Mouse (Mus musculus): ENCODE measurements around the gene Hcn4.

Gene Hcn4

DNA sequence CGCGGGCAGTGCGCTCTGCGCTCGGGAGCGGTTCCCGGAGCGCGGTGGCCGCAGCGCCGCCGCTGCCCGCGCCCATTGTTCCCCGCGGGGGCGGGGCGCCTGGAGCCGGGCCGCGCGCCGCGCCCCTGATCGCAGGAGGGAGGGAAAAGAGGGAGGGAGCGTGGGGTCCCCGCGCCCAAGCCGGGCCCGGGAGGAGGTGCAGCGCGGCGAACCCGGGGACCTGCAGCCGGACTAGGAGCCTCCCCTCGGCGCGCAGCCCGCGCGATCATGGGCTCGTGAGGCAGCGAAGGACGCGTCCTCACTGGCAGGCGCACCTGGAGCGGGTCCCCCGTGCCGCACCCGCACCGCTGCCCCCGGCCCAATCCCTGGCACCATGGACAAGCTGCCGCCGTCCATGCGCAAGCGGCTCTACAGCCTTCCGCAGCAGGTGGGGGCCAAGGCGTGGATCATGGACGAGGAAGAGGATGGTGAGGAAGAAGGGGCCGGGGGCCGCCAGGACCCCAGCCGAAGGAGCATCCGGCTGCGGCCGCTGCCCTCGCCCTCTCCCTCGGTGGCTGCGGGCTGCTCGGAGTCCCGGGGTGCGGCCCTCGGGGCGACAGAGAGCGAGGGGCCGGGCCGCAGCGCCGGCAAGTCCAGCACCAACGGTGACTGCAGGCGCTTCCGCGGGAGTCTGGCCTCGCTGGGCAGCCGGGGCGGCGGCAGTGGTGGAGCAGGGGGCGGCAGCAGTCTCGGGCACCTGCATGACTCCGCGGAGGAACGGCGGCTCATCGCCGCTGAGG, at the start of gene Hcn4:
Gene Hcn4, plus strand, starts transcription at position 274 of the 779 bp plus-strand sequence.
- peak; percentile 40 for DNase-seq (ENCODE audit: inconsistent ontology term)

DNA sequence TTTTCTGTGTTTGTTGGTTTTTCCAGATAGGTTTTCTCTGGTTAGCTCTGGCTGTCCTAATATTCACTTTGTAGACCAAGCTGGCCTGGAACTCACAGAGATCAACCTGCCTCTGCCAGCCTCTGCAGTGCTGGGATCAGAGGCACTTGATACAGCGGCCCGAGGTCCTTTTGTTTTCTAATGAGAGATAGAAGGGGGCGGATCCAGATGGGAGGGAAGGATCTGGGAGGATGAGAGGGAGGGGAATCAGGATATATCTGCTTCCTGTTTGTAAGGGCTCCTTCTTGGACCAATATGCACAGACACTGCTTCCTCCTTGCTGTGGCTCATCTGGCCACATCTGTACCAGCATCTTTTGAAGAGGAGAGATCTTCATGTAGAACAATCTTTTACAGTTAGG, 48.5 kb upstream of the Hcn4 start:
- DNase-seq (ENCODE audit: inconsistent ontology term) = no peak

DNA sequence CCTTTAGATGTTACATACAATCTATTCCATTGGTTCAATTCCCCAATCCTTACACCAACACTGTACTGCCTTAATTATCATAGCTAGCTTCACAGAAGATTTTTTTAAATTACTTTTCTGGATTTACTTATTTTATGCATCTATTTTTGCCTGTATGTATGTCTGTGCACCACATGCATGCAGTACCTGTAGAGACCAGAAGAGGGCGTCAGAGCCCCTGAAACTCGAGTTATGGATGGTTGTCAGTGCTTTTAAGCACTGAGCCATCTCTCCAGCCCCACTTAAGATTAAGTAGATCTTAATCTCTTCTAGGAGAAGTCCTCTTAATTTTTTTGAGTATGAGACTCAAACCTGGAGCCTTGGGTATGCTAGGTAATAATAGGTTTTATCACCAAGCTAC, 47.8 kb upstream of the Hcn4 start:
- DNase-seq (ENCODE audit: inconsistent ontology term) = no peak

DNA sequence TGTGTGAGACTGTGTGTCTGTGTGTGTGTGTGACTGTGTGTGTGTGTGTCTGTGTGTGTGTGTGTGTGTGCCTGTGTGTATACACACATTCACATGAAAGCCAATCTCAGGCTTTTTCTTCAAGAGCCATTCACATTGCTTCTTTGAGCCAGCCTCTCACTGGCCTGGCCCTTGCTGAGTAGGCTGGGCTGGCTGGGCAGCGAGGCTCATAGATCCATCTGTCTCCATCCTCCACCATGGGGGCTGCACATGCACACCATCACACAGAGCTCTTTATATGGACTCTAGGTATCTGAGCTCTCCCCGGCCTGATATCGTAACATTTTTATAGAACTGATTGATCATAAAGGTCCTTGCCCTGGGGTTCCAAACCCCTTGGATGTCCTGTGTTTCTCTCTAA, 33.7 kb upstream of the Hcn4 start:
- no peak for DNase-seq (ENCODE audit: inconsistent ontology term)

DNA sequence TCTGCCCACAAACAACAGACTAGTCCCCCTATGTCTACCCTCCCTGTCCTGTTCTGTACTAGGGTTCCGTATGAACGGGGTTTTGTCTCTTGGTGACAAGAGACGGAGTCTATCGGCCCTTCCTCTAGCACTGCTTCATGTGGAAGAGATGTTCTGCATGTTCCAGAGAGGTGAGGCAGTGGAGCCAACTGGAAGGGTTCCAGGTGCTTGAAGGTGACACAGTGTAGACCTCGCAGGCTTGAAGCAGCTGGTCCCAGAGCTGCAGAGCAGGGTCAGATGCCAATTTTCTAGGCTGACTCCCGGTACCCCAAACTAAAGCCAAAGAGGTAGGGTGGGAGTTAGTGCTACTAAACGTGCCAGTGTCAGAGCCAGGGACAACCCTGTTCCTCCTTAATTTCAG, 25.1 kb upstream of the Hcn4 start:
- no peak for DNase-seq (ENCODE audit: inconsistent ontology term)

DNA sequence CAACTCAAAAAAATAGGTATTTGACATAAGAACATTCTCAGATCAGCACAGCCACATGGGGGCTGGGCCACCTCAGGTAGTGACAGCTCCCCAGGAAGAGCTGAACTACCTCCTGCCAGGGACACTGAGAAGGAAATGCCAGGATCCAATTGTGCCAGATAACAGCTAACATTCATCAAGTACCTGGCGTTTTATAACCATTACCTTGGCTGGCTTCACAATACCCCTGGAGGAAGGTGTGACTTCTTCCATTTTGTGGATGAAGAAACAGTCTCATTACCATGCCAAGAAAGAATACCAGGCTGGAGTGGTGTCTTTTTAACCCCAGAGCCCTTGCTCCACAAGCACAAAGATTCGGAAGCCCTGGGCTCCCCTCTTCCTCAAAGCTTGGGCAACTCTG, 21.8 kb upstream of the Hcn4 start:
- no peak for DNase-seq (ENCODE audit: inconsistent ontology term)

DNA sequence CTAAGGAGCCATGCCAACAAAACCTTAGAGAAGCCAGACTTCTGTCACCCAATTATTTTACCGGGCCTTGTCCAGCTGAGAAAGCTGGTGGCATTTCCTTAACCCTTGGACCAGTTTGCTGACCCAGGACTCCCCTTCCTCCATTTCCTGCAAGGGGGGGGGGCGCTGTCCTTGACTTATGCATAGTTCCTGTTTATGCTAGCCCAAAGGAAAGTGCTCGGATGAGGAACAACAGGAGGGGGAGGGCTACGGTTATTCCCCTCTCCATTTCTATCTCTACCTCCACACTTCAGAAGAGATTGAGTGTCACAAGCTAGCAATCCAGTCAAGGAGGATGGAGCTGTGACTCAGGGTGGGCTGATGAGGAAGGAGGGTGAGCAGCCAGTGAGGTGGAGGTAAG, 20.9 kb upstream of the Hcn4 start:
- DNase-seq (ENCODE audit: inconsistent ontology term) = no peak

DNA sequence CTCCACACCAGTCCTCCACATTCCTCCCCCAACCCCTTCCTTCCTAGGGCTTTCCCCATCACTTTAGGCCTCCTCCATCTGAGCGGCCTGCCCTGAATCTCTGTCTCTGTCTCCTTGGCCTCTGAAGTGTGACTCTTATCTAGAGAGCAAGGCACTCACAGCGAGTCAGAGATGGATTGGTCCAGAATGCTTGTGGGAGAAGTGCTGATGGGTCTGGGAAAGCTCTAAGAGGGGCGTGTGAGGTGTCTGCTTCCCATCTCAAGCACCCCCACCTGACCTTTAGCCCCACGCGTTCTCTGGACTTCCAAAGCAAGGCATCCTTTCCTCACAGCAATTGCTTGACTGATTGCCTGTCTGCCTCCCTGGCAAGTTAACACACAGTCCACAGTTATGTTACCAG, 20.4 kb upstream of the Hcn4 start:
- DNase-seq (ENCODE audit: inconsistent ontology term) = no peak

DNA sequence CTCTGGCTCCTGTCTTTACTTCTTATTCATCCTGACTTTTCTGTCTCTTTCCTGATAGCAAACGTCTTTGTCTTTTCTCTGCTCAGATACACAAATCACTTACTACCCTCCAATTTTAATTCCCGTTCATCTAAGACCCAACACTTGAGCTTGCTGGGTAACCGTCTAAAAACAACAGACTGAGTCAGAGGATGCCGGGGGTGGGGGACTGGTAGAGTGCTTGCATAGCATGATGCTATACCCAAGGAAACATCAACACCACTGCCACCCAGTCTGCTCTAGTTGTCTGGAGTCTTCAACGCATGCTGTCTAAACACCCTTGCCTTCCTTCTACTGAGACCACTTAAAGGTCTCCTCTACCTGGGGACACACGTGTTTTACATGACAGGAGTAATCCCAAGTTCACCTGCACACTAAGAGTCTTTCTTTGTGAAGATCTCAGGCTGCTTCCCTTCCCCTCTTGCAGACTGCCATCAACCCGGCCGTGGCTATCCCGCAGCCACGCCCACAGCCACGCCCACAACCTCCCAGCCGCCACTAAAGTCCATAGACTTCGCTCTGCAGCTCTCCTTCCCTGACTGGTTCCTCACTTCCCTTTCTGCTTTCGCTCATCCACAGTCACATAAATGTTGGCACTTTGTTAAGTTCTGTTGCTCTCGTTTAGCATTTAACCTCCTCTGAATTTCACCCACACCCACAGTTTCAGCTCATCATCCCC, 17.5 kb upstream of the Hcn4 start:
- DNase-seq (ENCODE audit: inconsistent ontology term) = peak; percentile 68

DNA sequence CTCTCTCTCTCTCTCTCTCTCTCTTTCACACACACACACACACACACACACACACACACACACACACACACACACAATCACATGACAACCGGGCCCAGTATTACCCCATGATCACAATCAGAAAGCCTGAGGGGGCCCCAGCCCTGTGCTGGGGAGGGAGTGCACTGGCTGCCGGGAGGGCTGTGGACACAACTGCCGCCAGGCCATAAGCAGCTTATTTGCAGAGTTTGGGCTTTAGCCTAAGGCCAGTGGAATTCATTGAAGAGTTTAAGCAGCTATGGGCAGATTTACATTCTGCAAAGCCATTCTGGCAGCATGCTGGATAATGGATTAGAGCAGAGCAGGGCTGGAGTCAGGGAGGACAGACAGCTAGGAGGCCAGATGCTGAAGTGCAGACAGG, 12.0 kb upstream of the Hcn4 start:
- no peak for DNase-seq (ENCODE audit: inconsistent ontology term)

DNA sequence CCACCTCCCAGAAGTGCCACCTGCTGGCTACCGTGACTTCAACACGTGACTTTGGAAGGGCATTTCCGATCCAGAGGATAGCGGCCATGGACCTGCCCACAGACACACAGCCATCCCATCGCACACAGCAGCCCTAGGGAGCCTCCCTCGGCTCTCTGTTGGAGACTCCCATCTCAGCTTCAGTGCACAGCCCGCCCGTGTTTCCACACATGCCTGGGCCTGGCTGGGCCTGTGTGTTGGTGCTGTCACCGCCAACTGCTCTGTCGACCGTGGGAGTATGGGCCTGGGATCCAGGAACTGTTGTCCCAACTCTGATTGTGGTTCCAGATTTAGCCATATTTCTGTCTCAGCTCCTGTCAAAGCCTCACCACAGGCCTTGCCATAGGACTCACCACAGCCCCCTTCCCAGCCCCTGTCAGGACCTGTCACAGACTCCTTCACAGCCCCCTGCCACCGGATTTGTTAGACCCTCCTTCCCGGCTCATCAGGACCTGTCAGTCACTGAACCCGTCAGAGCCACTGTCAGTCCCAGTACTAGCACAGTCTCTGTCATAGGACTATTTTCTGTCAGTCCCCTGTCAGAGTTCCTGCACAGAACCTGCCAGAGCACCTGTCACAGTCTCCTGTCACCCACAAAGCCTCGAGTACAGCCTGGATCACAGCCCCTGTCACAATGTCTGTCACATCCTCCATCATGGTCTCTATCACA, 7.5 kb upstream of the Hcn4 start:
- no peak for DNase-seq (ENCODE audit: inconsistent ontology term)

DNA sequence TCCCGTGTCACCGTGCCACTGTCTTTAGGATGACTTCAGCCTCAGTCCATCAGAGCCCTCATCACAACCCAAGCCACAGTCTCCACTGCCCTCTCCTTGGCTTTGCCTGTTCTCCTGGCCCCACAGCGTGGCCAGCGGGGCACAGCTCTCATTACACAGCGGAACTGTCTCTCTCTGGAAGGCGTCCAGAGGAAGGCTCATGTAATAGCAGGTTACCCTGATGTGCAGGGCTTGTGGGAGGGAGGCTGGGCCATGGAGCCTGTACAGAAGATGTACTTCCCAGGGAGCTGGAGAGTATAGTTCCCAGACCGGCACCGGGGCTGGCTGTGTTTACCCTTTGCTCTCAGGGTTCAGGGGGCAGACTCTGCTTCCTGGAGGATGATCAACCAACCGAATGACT, 6.8 kb upstream of the Hcn4 start:
- no peak for DNase-seq (ENCODE audit: inconsistent ontology term)

DNA sequence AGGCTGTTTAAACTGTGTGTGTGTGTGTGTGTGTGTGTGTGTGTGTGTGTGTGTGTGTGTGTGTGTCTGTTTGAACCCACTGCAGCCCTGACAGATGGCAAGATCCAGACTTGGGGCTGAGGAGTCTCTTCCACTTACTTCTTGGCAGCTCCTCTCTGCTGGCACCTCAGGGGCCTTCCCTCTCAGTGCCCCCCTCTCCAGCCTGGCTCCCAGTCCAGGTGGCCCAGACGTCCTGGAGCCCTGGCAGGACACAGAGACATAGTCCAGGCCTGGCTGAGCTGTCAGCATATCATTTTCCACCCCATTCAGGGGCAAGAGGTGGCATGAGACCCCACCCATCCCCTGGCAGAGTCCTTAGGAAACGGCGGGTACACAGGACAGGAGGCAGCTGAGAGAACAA, 5.5 kb upstream of the Hcn4 start:
- DNase-seq (ENCODE audit: inconsistent ontology term) = no peak

DNA sequence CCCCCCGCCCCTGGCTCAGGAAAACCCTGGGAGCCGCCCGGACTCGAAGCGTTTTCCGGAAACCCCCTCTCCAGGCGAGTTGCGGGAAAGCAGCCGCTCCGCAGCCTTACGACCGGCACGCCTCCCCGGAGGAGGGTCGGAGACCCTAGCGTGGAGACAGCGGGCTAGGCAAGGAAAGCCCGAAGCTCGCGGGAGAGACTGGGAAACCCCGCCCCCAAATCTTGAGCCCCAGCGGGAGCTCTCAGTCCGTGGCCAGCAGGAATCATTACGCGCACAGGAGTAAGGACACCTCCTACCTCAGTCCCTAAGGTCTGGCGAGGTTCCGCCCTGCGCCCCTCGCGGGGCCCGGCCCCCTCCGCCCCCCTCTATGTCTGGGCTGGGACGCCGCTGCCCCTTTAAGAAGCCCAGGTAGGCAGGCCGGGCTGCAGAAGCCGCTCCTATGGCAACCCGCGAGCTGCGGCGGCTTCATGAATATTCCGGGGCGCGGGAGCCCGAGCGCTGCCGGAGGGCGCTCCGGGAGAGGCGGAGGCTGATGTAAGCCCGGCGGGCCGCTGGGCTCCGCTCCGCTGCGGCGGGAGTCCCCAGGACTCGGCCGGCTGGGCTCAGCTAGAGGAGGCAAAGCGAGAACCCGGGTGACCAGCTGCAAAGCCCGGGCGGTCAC, 651 bp upstream of the Hcn4 start:
- peak; percentile 63 for DNase-seq (ENCODE audit: inconsistent ontology term)

DNA sequence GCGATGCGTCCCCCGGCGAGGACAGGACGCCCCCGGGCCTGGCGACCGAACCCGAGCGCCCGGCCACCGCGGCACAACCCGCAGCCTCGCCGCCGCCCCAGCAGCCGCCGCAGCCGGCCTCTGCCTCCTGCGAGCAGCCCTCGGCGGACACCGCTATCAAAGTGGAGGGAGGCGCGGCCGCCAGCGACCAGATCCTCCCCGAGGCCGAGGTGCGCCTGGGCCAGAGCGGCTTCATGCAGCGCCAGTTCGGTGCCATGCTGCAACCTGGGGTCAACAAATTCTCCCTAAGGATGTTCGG, 655 bp downstream of the Hcn4 start:
- DNase-seq (ENCODE audit: inconsistent ontology term) = no peak

DNA sequence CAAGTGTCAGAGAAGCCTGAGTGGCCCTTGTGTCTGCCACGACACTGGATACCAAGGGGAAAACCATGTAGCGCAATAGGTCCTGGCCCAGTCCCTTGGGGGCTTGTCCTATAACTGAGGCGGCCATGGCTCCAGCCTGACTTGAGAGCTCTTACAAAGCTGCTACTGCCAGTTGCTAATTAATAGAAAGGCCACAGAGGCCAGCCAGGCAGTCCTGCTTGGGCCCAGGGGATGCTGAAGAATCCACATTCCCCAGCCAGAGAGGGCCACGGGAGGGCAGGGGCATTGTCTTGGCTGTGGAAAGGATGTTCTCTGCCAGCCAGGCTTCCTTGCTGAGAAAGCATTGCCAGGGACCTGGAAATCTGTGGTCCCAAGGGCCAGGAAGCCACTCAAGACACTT, 6.4 kb downstream of the Hcn4 start:
- peak; percentile 22 for DNase-seq (ENCODE audit: inconsistent ontology term)

DNA sequence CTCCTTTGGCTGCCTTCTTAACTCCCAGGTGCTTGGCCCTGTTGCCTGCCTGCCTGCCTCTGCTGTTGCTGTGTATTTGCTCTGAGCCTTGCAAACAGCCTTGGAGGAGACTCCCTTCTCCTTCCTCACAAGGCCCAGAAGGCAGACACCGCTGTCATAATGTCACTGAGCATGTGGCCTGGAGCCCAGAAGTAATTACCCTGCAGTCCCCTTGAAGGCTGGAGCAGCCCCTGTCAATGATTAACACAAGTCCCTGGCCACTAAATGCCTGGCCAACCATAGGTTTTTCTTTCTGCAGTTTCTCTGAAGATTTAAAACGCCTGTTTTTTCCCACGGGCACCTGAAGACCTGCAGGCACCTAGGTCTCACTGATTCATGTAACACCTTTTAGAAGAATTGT, 9.7 kb downstream of the Hcn4 start:
- no peak for DNase-seq (ENCODE audit: inconsistent ontology term)

DNA sequence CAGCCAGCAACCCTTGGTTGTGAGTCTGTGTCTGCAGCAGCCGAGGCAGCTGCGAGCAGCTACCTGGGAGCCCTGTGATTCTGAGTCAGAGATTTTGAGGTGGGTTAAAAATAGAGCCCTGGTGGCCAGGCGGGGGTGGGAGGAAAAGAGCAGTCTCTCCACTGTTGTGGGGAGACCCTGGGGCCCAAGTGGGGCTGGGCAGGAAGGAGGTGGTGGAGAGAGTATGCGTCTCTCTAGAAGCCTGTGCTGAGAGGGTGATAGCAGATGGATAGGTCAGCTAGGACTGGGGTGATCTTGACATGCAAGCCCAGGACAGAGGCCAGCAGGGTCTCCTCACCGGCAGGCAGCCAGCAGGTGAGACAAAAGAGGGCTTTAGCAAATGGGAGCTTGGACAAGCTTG, 14.0 kb downstream of the Hcn4 start:
- DNase-seq (ENCODE audit: inconsistent ontology term) = no peak

DNA sequence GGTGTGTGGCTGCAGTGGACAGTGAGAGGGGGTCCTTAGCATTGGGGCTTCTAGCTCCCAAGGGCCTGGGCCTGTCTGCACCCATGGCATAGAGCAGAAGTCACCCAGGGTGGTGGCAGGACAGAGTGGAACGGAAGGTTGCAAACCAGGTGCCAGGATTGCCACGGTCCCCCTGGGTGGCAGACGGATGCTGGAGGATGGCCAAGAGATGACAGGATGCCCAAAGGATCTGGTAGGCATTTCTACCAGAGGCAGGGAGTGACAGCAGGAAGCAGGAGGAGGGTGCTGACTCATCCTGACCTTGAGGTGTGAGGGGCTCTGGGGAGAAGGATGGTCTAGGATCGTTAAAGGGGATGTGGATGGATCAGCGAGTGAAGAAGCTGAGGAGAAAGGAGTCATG, 15.3 kb downstream of the Hcn4 start:
- no peak for DNase-seq (ENCODE audit: inconsistent ontology term)

DNA sequence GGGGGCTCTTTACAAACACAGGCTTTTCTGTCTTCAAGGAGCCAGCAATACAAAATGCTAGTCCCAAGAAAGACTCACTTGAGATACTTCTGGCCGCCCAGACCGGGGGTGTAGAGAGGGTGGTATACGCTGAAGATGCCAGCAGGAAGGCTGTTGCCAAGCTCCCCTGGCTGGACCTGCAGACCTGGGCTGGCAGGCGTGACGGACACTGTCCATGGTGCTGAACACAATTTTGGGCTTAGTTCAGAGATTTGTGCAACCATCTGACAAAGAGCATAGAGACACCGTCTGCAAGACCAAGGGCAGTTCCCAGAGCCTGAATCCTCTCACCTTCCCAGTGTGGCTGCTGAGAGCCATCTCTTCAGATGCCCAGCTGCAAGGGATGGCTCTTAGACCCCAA, 18.4 kb downstream of the Hcn4 start:
- peak; percentile 38 for DNase-seq (ENCODE audit: inconsistent ontology term)

DNA sequence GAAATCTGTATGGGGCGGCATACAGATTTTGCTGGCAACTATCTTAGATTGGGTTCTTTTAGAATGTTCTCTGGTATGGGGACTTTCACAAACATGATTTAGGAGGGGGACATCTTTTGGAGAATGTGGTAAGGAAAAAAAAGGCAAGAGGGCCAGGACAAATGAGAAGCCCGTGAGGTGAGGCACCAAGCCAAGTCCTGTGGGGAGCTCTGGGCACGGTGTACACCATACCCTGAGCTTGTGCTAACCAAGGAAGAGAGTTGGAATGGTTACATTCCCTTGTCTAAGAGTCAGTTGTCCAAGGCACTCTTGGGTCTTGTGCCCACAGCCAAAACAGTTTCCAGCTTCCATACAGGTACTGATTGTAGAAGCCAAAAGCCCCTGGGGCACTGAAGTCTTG, 21.4 kb downstream of the Hcn4 start:
- DNase-seq (ENCODE audit: inconsistent ontology term) = no peak

DNA sequence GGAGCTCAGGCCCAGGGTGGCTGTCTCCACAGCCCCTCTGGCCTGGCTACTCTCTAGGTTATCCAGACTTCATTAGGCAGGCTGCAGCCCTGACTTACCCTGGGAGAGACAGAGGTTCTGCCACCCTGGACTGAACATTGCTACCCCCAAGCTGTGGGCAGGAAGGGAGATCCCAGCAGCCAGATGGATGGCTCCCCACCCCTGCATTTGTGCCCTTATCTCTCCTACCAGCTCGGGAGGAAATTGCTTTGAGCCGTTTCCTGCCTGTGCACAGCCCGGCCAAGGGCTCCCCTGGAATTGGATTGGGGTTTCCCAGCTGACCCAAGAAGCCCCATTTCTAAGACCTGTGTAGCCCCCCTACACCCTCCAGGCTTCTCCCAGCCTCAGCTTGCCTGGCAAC, 23.8 kb downstream of the Hcn4 start:
- no peak for DNase-seq (ENCODE audit: inconsistent ontology term)

DNA sequence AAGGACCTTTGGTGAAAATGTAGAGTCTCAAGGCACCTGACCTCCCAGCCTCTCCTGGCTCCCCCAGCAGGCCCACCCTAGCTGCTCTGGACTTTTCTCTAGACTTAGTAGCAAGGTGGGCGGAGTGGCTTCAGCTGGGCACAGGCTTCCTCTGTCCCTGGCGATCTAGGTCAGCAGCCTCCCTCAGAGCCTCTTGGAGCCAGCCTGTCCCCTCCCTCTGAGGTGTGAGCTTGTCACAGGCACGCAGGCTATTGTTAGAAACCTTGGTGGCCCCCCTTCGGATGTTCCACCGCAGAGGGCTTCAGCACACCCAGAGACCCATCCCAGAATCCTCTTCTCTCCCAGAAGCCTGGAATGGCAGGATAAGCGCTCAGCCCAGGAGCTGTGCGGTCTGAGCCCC, 24.5 kb downstream of the Hcn4 start:
- no peak for DNase-seq (ENCODE audit: inconsistent ontology term)

All from Muller cell, postnatal 12 days (primary cell).